Mouse (Mus musculus) T-helper 2 cell (primary cell): ENCODE results near the gene Commd4.
"Not testable (repeated sequence)": the region's sequence is repeated elsewhere in the genome, so short reads cannot be mapped to it uniquely, and the experiment has no call there.

Experiments used
- in situ Hi-C: fragments of 300-600 bp; cut with MboI, MseI; formaldehyde crosslinking; loops from one replicate; pipeline ENCODE4 v1.15.1; 2025; ENCODE audit warnings: high pct_unique_total_duplicates

Commd4 gene

GRCm38 (mm10) chr9:57158013-57158470 is at the start of gene Commd4:
Gene Commd4, minus strand, starts transcription at chr9:57158331.
- in situ Hi-C loops, result no loop called here

- in situ Hi-C loops, result no loop called here
Measured at GRCm38 (mm10) chr9:57206896-57207295, 48.8 kb upstream of the Commd4 start.

GRCm38 (mm10) chr9:57203571-57203970 is 45.4 kb upstream of the Commd4 start:
- in situ Hi-C loops, result not testable (repeated sequence)

GRCm38 (mm10) chr9:57202981-57203380 is 44.9 kb upstream of the Commd4 start:
- in situ Hi-C loops, result no loop called here

- in situ Hi-C loops, result loop anchor here (25.0 kb wide), 1 partner anchor 610 kb away; no protein-coding TSS in a partner anchor
Measured at GRCm38 (mm10) chr9:57197414-57197813, 39.3 kb upstream of the Commd4 start.

- in situ Hi-C loops, result loop anchor here (25.0 kb wide), 1 partner anchor 609 kb away; no protein-coding TSS in a partner anchor
Measured at GRCm38 (mm10) chr9:57196708-57197107, 38.6 kb upstream of the Commd4 start.

- in situ Hi-C loops, result no loop called here
Measured at GRCm38 (mm10) chr9:57168411-57168810, 10.3 kb upstream of the Commd4 start.

- in situ Hi-C loops, result no loop called here
Measured at GRCm38 (mm10) chr9:57166173-57166572, 8.0 kb upstream of the Commd4 start.

GRCm38 (mm10) chr9:57163137-57163536 is 5.0 kb upstream of the Commd4 start:
- in situ Hi-C loops, result no loop called here

- in situ Hi-C loops, result no loop called here
Measured at GRCm38 (mm10) chr9:57162496-57162895, 4.4 kb upstream of the Commd4 start.

- in situ Hi-C loops, result no loop called here
Measured at GRCm38 (mm10) chr9:57158506-57158905, 375 bp upstream of the Commd4 start.

GRCm38 (mm10) chr9:57157499-57157898 is 632 bp downstream of the Commd4 start:
- in situ Hi-C loops, result no loop called here

GRCm38 (mm10) chr9:57156823-57157222 is 1.3 kb downstream of the Commd4 start:
- in situ Hi-C loops, result no loop called here

- in situ Hi-C loops, result no loop called here
Measured at GRCm38 (mm10) chr9:57156383-57156782, 1.7 kb downstream of the Commd4 start.

GRCm38 (mm10) chr9:57152331-57152730 is 5.8 kb downstream of the Commd4 start:
- in situ Hi-C loops, result no loop called here

GRCm38 (mm10) chr9:57150192-57150591 is 7.9 kb downstream of the Commd4 start:
- in situ Hi-C loops, result no loop called here

- in situ Hi-C loops, result no loop called here
Measured at GRCm38 (mm10) chr9:57149021-57149420, 9.1 kb downstream of the Commd4 start.

- in situ Hi-C loops, result no loop called here
Measured at GRCm38 (mm10) chr9:57148144-57148878, 9.8 kb downstream of the Commd4 start, which contains the start of gene Neil1. Gene Neil1, minus strand, starts transcription at chr9:57148305.

- in situ Hi-C loops, result no loop called here
Measured at GRCm38 (mm10) chr9:57147205-57148143, 10.7 kb downstream of the Commd4 start.

- in situ Hi-C loops, result no loop called here
Measured at GRCm38 (mm10) chr9:57146451-57147066, 11.6 kb downstream of the Commd4 start.

- in situ Hi-C loops, result no loop called here
Measured at GRCm38 (mm10) chr9:57144830-57145229, 13.3 kb downstream of the Commd4 start.

- in situ Hi-C loops, result no loop called here
Measured at GRCm38 (mm10) chr9:57143212-57143611, 14.9 kb downstream of the Commd4 start.
